Mouse (Mus musculus): ENCODE measurements around the gene Srarp. TPM values are rescaled to one million over a fixed set of nuclear protein-coding genes. Genes with fewer than 3 reads are reported as not detected.

The Srarp gene
- polyA plus RNA-seq, 1 experiment, result 0.93 TPM

DNA sequence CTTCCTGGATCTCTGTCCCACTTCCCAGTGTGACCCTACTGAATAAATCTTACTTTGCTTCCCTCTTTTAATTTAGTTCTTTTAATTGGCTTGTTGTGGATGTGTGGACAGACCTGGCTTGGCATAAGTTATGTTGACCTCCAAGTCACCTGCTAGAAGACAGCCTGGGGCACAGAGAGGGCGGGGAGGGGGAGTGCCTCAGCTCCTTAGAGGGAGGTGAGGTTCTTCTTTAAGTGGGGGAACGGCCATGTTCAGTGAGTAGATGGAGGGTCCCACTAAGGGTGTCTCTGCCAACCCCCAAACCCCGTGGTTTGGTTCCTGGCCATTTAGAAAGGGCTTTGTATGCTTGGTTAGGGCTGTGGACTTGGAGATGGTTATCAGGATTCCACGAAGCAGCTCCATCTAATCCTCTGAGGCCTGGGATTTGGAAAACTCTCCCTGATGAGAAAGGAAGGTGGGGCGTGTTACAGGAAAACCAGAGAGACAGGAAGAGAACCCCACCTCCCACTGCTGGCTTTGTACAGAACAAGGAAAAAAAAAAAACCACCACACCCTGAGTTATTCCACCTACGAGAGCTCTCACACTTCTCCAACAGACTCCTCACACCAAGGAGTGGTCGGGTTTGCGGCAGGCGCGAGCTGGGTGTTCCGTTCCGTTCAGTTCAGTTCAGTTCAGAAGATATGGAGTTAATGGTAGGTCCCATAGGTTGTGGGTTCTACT is 3.3 kb upstream of the Srarp start:
- TF ChIP-seq POLR2A (IDR thresholded peaks at IDR 0.05; ENCODE audit: borderline replicate concordance, extremely low read depth, insufficient read depth, insufficient read length, poor library complexity, severe bottlenecking) (no peak), CTCF (IDR thresholded peaks at IDR 0.05; ENCODE audit: borderline replicate concordance, extremely low read depth, insufficient read depth, insufficient read length) (no peak)
- DNase-seq (ENCODE audit: low read depth), result no peak

DNA sequence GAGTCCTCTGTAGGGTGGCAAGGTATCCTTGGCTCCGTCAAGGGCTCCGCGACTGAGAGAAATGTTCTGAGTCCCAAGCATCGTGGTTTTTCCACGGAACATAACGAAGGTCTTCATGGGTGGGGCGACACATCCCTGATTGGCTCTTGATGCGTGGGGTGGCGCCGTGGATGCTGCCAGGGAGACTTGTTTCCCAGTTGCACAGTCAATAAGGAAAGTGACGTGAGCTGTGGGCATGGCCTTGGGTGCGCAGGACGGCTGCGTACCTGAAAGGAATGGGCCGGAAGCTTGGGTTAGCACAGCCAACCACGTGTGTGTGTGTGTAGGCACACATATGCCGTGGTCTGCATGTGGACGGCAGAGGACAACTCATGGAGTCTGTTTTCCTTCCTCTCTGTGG is 2.7 kb downstream of the Srarp start:
- DNase-seq (ENCODE audit: low read depth), result no peak
- no peak for TF ChIP-seq CTCF (IDR thresholded peaks at IDR 0.05; ENCODE audit: borderline replicate concordance, extremely low read depth, insufficient read depth, insufficient read length)
- TF ChIP-seq POLR2A (IDR thresholded peaks at IDR 0.05; ENCODE audit: borderline replicate concordance, extremely low read depth, insufficient read depth, insufficient read length, poor library complexity, severe bottlenecking), result no peak

DNA sequence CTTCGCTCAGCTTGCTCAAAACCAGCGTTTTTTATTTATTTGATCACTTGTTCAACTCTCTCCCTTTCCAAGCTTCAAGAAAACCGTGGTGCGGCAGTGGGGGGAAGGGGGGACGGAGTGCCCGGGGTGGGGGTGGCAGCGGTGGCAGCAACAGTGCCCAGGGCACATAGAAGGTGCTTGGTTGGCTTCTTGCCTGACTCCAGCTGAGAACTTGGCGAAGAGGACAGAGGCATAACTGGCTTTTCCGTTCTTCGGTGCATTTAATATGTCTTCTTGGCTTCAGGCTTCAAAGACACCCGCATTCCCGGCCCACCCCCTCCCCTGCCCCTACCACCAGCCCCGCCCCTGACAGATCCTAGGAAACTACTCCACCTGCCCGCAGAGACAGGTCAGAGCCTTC is 3.2 kb downstream of the Srarp start:
- TF ChIP-seq CTCF (IDR thresholded peaks at IDR 0.05; ENCODE audit: borderline replicate concordance, extremely low read depth, insufficient read depth, insufficient read length) (no peak), POLR2A (IDR thresholded peaks at IDR 0.05; ENCODE audit: borderline replicate concordance, extremely low read depth, insufficient read depth, insufficient read length, poor library complexity, severe bottlenecking) (no peak)
- DNase-seq (ENCODE audit: low read depth), result no peak

DNA sequence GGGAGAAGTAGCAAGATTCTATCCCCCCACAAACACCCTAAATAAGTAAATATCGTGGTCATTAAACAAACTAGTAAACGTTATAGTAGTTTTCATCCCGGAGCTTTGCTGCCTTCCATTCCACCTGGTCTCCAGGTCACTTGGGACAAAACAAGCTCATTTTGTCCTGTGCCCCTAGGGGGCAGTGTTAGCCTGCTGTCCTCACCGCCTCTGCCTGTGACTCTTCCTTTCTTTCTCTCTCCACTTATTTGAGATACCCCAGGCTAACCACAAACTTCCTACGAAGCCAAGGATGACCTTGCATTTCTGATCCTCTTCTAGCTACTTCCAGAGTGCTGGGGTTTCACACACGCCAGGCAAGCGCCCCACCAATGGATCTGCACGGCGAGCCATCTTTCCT is 4.9 kb downstream of the Srarp start:
- peak; percentile 77 for DNase-seq (ENCODE audit: low read depth)
- peak; percentile 80 for TF ChIP-seq CTCF (IDR thresholded peaks at IDR 0.05; ENCODE audit: borderline replicate concordance, extremely low read depth, insufficient read depth, insufficient read length)
- TF ChIP-seq POLR2A (IDR thresholded peaks at IDR 0.05; ENCODE audit: borderline replicate concordance, extremely low read depth, insufficient read depth, insufficient read length, poor library complexity, severe bottlenecking), result no peak

DNA sequence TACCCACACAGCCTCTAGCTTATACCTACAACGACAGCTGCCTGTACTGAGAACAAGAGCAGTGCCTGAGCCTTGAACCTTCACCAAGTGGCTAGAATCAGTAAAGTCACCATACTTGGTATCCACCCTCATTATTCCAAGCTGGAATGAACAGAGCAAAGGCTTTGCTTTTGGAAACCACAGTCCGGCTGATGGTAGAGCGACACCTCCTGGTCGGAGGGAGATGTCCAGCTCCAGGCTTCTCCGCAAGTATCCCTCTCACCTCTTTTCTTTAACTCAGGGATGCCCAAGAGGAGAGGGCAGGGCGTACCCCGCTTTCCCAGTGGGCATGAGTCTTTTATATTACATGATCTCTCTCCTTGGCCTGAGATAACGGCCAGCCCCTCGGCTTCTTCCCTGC is 6.1 kb downstream of the Srarp start:
- DNase-seq (ENCODE audit: low read depth), result no peak

DNA sequence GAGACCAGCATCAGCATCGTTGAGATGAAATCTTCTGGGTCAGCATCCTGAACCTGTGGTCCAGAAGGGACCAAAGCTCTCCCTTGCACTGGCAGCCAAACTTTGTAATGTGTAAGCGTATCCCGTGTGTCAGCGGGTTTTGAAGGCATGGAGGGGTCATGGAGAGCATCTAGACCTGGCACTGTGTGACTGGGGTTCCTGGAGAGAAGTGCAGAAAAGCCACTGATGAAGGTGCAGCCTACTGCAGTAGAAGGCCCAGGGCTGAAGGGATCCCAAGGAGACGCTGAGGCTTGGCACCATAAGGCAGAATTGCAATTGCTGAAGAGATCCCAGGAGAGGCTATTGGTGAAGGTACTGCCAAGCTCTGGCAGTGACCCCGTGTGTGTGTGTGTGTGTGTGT is 6.5 kb downstream of the Srarp start:
- no peak for TF ChIP-seq POLR2A (IDR thresholded peaks at IDR 0.05; ENCODE audit: borderline replicate concordance, extremely low read depth, insufficient read depth, insufficient read length, poor library complexity, severe bottlenecking)
- TF ChIP-seq CTCF (IDR thresholded peaks at IDR 0.05; ENCODE audit: borderline replicate concordance, extremely low read depth, insufficient read depth, insufficient read length), result no peak
- DNase-seq (ENCODE audit: low read depth), result no peak

More for the DNA sequence above, 6.1 kb downstream of the Srarp start:
- TF ChIP-seq POLR2A (IDR thresholded peaks at IDR 0.05; ENCODE audit: borderline replicate concordance, extremely low read depth, insufficient read depth, insufficient read length, poor library complexity, severe bottlenecking), result no peak
- peak; percentile 54 for TF ChIP-seq CTCF (IDR thresholded peaks at IDR 0.05; ENCODE audit: borderline replicate concordance, extremely low read depth, insufficient read depth, insufficient read length)

DNA sequence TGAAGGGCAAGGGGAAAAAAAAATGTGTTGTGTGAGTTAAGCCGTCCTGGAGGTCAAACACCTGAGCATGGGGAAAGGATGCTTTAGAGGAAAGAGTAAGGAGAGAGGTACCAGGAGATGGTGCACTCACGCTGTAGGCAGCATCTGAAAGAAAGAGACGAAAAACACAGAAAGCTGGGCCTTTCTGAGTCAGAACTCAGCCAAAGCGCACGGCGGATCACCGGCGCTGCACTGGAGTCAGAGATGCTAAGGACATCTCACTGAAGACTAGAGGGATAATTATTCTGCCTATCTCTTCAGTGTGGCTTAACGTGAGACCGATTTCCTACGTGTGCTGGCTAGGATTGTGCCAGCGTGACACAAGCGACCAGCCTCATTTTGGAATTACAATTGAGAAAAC is 8.0 kb downstream of the Srarp start:
- no peak for DNase-seq (ENCODE audit: low read depth)
- no peak for TF ChIP-seq POLR2A (IDR thresholded peaks at IDR 0.05; ENCODE audit: borderline replicate concordance, extremely low read depth, insufficient read depth, insufficient read length, poor library complexity, severe bottlenecking)

DNA sequence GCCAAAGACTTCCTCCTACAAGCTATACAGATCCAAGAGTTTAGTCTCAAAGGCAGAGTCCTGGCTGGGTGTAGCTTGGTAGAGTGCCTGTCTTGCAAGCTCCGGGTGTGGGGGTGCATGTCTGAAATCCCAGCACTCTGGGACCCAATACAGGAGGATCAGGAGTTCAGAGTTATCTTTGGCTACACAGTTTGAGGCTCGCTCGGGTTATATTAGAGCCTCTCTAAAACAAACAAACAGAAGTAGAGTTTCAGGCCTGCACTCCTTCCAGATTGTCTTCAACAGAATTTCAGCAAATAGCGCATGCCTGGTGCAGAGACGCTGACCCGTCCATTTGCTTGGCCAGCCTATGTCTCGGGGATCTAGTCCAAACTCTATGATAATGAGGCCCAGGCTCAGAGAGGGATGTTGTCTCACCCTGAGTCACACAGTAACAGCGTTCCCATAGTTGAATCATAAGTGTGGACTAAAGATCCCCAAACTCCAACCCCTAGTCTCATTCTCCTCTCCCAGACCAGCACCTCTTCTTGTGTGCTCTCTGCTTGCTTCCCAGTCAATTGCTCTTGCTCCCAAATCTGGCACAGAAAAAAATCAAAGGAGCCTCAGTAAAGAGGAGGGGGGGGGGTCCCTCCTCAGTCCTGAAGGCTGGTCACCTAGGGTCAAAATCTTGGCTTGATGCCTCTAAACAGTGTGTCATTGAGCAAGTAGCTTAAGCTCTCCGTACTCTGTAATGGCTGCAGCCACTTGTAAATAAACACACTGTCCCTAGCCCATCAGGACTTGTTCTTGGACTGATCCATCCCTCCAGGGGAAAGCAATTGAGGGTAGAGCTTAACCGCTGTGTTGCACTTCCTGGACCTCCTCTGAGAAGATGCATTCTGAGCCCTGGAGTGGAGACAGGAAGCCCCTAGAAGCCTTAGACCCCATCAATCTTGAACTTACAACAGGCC is 8.8 kb downstream of the Srarp start:
- TF ChIP-seq CTCF (IDR thresholded peaks at IDR 0.05; ENCODE audit: borderline replicate concordance, extremely low read depth, insufficient read depth, insufficient read length), result no peak

DNA sequence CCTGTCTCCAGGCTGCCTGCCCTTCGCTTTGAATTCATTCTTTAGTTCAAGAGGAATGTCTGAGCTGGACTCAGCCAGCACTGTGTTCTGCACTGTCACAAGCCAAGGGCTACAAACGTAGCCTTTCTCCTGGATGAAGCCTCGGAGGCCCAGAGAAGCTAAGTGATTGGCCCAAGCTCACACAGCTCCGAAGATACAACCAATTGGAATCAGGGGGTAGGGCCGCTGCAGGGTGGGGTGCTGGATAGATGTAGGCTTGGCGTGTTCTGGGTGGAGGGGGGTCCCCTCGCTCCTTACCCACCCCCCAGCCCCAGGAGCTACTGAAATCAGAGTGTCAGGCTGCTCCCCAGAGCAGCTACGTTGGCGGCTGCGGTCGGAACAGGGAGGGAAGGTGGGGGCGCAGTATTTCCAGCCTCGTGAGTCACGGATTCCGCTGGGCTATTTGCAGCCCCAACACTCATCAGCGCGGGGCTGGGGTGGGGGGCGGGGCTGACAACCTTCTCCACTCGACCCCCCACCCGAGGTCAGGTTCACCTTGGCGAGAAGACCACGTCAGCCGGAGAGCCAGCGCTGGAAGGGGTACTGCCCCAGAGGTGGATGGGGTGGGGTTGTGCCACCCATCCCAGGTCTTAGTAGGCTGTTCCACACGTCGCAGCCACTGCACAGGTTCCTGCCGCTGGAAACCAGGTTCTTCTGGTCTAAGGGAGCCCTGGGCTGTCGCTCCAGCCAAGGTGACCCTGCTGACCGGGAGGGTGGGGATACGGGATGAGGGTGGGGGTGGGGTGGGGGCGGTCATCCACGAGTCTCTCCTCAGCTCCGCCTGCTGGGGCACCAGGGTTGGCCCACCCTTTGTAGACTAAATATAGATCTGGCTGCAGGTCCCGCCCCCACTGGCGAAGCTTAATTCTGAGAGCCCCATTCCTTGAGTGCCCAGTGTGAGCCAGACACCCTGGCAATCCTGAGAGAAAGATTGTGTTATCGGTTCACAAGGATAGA is 10.1 kb downstream of the Srarp start:
- TF ChIP-seq POLR2A (IDR thresholded peaks at IDR 0.05; ENCODE audit: borderline replicate concordance, extremely low read depth, insufficient read depth, insufficient read length, poor library complexity, severe bottlenecking), result no peak
- TF ChIP-seq CTCF (IDR thresholded peaks at IDR 0.05; ENCODE audit: borderline replicate concordance, extremely low read depth, insufficient read depth, insufficient read length), result no peak
- DNase-seq (ENCODE audit: low read depth), result peak; percentile 82

More for the DNA sequence above, 8.8 kb downstream of the Srarp start:
- DNase-seq (ENCODE audit: low read depth), result no peak

DNA sequence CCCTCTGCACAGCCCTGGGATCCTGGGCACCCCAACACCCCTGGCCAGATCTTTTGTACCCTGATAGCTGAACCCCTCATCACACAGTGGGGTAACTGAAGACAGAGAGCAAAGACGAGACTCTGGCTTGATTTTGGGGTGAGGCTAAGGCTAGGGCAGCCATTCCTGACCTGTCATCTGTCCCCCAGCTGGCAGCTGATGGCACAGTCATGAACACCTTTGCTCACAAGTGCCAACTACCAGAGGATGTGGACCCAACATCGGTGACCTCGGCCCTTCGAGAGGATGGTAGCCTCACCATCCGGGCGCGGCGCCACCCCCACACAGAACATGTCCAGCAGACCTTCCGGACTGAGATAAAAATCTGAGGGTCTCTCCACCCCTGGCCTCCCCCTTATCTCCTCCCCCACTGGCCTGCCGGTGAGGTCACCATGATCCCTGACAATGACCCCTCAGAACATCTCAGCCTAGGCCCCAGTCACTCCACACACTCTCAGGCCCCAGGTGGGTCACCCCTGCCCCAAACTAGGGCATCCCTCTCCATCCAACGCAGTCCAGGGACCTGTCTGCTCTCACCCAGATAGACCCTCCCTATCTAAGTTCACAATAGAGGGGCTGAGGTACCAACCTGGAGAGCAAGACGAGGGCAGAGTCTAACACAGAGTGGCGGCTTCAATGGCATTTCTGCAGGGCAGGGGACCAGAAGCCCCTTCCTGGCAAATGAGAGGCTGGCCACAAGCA is 12.0 kb downstream of the Srarp start:
- no peak for TF ChIP-seq POLR2A (IDR thresholded peaks at IDR 0.05; ENCODE audit: borderline replicate concordance, extremely low read depth, insufficient read depth, insufficient read length, poor library complexity, severe bottlenecking)
- no peak for TF ChIP-seq CTCF (IDR thresholded peaks at IDR 0.05; ENCODE audit: borderline replicate concordance, extremely low read depth, insufficient read depth, insufficient read length)

More for the DNA sequence above, 12.0 kb downstream of the Srarp start:
- no peak for DNase-seq (ENCODE audit: low read depth)
